Mouse (Mus musculus): ENCODE data around the gene Agxt2.

The Agxt2 gene

DNA sequence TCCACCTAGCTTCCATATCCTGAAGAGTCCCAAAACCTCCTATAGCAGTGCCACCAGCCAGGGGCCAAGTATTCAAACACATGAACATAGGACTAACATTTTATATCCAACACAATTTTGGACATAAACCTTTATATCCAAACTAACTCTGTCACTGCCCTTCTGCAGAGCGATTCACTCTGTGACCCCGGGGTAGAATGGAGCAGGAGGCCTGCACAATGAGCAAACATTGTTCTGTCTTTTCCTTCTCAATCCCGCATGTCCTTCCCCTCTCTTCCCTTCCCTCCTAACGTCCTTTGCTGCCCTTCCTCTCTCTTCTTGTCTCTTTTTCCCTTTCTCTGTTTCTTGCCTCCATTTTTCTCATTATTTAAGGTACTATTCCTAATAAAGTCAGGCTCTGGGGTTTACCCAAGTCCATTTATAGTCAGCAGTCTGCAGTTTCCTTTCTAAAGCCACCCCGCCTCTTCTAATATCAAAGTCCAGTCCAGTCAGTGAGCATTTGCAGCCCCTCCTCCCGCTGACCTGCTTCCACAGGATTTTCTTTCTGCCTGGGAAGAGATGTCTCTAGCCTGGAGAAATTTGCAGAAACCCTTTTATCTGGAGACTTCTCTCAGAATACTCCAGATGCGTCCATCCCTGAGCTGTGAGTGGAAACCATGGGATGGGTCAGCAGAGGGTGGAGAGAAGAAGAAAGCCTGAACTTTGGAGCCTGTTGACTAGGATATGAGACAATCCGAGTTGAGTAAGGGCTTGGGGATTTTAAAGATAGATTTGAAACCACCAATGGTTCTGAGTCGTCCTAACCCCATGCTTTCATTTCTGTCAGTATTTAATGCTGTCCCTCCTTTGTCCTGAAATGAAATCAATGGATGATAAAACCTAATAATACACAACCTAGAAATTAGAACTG lies at the start of gene Agxt2:
Agxt2 (plus strand) TSS at position 494 of the 910 bp plus-strand sequence.
- no peak for DNase-seq

DNA sequence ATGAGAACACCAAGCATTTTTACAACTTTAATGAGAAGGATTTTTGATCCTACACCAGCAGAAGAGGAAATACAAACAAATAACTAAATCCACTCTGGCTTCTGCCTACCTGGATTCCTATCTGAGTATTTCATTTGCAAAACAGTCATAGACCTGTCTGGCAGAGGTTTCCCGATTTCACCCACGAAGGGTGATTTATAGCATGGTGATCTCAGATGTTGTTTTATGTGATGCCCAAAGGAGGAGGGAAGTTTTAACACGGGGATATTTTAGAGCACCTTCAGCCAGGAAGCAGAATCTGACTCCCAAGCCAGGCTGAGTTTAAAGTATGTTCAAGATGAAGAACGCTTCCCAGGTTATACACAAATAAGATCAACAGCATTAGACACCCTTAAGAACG lies 46.5 kb upstream of the Agxt2 start:
- no peak for DNase-seq

DNA sequence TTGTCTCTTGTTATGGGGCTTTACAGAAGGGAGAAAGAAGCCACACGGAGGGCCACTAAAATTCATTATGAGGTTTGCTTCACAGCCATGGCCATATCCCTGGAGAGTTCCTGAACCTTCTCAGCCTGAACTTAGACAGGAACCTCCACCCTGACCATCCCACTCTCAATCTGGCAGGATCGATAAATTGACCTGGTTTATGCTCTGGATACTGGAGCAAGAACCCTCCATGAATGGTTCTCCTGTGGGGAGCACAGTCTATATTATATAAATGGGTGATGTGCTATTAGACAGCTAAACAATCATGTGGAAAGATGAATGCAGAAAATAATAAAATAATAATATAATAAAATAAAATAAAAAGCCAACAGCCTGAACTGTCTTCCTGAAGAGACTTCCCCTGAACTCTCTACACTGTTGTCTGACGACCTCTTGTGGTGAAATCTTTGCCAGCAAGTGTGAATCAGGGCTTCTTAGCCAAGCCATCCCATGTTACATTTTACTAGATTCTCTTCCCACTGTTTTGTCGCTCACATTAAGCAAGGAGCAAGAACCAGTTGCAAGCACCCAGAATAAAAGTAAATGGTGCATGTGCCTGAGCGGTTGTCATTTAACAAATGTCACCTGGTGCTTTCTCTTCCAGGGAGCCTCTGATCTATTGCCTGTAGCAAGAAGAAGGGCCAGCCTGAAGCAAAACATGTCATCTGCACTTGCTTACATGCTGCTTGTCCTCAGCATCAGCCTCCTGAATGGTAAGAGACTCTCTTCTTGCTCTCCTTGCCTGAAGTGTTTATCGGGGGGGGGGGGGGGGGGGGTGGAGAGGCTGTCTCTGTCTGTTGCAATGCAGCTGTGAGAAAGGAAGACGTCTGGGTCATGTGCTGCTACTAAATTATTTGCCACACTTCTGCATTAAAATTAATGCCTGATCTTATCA lies 44.5 kb upstream of the Agxt2 start:
- peak in 1 of 2 experiments; percentile 50 for DNase-seq

DNA sequence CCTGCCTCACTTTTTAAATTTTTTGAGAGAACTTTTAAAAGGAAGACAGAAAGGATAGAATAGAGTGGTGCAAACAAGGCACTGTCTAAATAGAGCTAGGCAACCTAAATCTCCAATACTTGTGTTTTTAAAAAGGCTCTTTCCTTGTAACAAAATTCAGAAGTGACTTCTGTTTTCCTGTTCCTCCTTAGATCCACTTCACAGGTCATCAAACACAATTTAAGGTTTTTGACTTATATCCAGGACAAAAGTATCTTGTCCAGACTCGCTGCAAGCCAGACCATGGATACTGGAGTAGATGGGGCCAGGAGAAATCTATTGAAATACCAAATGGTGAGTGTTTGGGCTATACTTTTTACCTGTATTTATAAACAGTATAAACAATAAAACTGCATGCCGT lies 33.3 kb upstream of the Agxt2 start, which contains the start of gene Gm21973:
Gm21973 (plus strand) TSS at position 301 of the 400 bp plus-strand sequence.
- no peak for DNase-seq

DNA sequence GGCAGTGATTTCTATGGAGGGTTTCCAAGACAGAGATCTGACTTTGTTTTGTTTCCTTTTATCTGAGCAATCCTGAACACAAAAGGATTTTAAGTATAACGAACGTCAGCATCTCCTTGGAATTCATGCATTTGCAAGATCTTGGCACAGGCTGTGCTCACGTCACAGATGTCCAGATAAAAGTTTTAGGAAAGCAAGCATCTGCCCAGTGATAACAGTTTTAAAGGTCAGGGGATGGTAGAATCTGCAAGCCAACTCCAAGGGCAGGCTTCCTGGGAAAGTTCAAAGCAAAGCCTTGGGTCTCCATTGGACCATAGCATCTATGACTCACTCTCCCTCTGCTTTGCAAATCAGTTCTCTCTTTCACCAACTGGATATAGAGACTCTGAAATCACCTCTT lies 27.7 kb upstream of the Agxt2 start:
- DNase-seq = no peak

DNA sequence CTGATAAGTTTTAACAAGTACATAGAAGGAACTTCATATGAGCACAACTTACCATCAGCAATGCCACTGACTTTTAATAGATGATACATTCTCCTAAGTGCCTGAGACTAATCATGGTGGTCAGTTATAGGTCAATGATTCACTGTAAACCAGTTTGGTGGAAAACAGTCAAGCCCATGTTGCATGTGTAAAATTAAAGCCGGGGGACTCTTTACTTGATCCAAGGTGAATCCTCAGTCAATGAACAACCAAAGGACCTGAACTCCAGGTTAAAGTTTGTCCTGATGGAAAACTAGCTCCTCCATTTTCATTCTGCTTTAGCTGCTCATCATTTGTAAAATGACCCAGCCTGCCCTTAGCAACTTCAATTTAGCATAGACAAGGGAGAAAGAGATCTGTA lies 25.8 kb upstream of the Agxt2 start:
- no peak for DNase-seq

DNA sequence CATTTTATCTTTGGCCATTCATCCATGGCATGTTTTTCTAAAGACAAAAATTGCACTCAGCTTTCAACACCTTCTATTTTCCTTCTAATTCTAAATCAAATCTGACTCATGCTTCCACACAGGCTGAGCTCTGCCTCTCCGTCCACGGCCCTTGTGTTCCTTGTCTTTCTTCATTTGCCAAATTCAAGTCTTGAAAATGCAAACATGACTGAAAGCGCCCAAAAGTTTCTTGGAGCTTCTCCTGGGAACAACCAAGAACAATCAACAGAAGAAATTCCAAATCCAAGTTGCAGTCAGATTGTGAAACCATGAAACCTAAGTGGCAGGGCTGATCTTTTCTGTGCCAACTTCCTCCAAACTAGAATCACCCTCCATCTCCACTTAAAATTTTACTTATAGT lies 19.7 kb upstream of the Agxt2 start:
- DNase-seq = no peak

DNA sequence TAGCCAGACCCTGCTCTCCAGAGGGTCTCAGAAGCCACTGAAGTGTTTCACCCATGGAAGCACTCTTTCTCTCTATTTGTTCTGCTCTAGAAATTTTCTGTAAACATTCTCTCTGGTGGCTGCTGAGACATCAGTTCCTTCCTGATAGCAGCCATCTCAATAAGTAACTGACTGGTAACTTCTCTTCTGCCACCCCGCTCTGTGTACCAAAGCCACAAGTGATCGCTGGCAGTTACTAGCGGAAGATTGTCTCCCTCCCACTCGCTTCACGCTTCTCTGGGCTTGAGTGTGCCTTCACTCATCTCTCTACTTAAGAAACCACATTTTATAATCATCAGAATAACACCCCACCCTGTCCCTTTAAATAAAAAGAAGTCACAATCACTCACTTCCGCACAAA lies 11.3 kb upstream of the Agxt2 start:
- no peak for DNase-seq

DNA sequence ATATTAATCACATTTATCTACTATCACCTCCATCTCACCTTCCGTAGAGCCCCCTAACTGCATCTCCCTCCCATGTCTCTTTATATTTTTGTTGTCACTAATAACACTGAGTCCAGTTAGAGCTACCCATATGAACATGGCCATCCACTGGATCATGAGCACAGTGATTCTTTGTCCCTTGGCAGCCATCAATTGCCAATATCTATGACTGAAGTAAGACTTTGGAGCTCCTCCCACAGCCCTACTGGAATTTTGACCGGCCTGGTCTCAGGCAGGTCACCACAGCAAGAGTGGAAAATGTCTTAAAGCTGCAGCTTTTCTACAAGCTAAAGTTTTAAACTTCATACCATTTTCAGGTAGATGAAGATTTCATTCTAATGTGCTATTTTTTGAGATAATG lies 8.0 kb downstream of the Agxt2 start:
- DNase-seq = no peak

DNA sequence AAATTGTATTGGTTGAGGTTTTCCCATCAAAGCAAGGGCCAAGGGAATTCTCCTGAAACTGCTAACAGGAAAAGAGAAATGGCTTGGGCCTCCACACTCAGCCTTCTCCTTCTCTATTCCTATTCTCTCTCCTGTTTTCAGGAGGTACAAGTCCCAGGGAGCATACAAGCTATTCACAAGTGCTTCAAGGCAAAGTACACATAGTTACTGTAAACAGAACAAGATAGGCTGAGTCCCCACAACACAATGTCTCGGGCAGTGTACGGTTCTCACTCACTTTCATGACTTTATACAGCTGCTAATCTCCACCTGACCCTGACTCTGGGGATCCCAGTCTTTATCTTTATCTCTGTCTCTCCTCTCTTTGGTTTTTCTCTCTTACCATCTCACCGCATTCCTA lies 17.1 kb downstream of the Agxt2 start:
- no peak for DNase-seq

DNA sequence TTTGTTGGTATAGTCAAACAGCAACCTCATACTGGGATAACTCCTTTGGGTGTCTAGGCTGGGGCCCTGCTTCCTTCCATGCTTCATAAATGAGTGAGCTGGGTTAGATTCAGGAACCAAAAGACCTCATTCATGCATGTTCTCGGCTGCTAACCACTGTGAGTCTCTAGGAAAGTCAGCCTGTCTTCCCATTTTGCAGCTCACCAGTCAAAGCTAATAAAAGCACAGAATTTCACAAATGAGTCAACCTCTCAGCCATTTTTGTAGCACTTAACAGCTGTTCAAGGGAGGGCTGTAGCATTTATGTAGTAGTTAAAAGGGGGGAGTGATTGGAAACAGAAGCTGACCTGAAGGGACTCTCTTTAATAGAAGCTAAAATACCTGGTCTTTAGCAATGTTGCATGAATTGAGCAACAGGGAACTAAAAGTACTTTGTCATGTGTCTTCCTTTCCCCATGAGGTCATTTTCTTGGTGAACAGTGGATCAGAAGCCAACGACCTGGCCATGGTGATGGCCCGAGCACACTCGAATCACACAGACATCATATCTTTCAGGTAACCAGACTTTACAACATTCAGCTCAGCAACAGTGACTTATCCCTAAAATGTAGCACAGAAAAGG lies 20.1 kb downstream of the Agxt2 start:
- no peak for DNase-seq

DNA sequence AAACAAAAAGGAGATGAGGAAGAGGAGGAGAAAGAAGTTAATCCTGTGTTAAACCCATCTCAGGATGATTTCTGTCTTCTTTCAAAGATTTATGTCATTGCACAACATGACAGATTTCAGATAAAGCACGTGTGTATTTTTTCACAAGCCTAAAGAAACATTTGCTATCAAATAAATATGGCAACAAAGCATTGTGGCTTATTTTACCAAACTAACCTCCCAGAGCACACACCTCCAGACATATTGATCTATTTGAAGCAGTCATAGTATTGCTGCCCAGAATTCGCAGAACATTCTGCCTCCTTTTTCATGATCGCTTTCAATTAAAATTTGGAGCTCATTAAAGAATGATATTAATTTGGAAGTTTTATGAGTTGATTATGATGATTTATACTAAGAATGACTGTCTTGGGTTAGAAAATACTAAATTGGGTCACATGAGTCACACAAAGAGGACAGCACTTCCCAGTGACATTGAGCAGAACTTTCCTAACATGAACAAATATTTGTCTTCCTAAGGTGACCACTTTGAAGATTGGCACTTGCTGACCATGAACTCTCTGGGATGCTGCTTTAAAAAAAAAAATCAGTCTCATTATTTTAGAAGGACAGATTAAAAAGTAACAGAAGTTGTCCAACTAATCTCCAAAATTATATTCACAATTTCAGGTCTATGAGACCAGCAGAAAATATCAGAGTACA lies 21.6 kb downstream of the Agxt2 start:
- DNase-seq = no peak

DNA sequence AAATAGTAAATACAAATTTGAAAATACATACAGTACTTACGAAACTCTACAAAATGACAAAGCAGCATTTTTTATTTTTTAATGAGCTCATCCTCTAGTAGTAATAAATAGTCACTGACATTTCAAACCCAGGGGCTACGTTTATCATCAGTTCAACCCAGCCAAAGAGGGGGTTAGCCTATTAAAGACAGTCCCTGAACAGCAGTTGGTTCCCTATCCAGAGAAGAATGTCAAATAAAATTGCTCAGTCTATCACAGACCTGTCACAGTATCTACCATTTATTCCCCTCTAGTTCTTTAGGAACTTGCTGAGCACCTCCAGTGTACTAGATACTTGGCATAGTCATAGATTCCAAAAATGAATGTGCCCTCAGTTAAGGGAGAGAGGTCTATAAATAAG lies 28.9 kb downstream of the Agxt2 start:
- no peak for DNase-seq

DNA sequence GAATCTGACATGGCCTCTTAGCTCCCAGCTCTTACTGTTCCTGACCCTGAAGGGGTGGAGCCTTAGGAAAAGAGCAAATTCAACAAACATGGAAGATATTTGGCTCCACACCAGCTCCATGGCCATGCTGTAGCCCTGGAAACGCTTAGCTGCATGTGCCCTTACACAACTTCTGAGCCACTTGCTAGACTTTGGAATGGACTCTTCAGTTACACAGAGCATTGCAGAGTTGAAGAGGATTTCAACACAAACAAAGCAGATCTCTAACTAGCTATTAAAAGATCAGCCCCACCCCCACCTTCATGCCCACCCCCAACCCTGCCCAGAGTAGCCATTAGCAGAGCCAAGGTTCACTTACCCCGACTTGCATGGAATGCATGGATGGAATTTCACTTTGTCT lies 41.5 kb downstream of the Agxt2 start:
- DNase-seq = peak; percentile 31 to 52

DNA sequence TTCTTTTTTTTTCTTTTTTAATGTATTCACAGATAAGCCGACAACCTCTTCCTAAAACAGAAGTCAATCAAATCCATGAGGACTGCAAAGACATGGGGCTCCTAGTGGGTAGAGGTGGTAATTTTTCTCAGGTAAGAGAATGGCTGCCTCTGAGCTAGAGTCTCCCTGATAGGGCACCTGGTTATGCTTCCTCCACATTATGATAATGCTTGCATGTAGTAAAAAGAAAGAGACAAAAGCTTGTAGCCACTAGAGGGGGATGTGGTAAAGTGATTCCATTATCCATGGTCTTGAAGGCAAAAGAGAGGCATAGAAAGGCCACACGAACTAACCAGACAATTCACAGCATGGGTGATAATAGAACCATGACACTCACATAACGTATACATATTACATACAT lies 42.1 kb downstream of the Agxt2 start:
- no peak for DNase-seq

DNA sequence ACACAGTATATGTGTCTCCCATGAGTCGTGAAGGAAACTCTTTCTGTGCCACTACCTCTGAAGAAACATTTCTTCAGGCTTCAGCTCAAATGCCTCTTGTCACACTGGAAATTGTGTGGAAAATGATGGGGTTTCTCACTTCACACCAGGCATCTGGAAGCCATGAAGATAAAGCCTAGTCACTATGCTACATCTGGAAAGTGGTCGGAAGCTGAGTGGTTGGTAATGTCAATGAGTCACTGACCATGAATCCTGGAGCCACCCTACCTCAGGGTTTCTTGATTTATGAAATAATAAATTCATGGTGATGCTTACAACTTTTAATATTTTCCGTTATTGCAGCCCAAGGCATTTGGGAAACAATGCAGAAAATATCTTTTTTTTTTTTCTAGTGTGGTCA lies 51.5 kb downstream of the Agxt2 start:
- DNase-seq = no peak

DNA sequence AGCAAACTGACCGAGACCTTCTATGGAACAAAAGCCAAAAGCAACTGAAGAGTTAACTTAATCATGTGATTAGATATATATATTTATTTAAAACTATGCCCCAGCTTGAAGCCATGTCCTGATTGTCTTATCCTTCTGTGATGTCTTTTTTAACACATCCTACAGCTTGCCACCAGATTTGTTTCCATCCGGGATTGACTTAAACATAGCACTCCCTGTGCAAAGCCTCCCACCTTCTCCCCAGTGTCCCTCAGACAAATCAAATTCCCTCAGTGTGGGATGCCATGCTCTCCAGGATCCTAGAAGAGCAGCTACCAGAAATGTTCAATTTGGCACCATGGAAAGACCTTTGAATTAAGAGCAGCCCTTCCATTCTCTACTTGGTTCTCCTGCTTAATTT lies 52.5 kb downstream of the Agxt2 start:
- DNase-seq = no peak

DNA sequence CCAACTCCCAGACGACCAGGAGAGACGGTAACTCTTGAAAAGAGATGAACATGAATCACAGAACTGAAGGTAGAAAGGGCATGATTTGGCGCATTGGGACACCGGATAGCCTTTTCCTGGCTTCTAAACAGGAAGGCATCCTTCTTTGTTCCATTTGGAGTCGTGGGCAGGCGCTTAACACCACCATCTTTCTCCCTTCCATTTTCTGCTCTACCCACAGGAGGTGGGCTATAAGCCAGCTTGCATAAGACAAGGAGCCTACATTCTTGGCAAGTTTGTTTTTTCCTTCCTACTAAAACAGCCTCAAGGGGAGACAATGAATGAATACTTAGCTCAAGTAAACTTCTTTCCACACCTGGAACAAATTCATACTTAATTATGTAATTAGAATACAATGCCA lies 55.3 kb downstream of the Agxt2 start:
- no peak for DNase-seq

DNA sequence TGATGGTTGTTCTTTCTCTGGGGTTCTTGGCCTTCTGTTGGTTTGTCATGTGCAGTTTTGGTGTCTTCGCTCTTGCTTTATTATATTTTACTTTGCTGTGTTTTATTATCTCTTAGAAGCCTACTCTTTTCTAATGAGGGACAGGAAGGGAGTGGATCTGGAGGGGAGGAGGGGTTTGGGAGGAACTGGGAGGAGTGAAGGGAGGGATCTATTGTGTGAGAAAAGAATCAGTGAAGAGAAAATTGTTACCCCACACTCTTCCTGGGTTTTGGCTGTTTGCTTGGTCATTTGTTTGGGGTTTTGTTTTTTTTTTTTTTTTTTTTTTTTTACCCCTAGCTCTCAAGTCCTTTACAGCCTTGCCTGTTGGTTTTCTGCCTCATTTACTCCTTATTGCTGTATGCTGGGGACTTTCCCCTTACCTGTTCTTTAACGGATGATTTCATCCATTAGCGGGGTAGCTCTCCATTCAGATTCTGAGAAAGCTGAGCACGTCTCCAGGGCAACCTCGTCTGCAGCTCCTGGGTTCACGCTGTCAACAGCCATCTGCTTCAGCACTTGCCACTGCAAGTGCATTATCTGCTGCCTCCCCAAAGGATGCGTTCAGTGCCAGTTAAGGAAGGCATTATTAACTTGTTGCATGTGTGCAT lies 62.9 kb downstream of the Agxt2 start:
- no peak for DNase-seq

DNA sequence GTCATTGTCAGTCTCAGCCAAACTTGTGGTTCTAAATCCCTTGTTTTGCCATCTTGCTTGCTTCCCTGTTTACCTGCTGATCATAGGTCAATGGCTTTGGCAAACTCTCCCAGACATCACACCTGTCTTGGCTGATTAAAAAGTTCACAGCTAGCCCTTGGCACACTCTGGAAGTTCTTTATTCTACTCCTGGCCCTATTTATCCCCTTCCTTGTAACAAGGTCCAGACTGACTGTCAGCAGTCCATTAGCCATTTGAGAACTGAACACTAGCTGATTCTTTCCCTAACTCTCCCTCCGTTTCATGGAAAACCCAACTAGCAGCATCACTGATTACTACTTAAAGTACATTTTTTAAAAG lies 63.4 kb downstream of the Agxt2 start:
- DNase-seq = no peak

DNA sequence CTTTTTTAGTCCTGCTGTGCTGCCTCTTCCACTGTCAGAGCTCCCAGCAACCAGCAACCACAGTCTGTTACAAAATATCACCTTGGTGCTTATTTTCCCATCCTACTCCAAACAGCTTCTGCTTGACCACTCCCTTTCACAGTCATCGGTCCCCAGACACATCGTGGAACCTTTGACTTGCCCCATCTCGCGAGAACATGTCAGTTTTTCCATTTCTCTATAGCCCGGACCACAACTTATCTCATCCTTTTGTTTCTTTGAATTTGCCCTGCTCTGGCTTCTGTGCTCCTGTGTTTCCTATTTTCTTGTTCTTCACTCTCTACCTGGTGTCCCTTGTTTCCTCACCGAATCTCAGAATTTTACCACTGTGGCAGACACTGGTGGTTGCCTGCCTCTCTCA lies 67.8 kb downstream of the Agxt2 start:
- no peak for DNase-seq

DNA sequence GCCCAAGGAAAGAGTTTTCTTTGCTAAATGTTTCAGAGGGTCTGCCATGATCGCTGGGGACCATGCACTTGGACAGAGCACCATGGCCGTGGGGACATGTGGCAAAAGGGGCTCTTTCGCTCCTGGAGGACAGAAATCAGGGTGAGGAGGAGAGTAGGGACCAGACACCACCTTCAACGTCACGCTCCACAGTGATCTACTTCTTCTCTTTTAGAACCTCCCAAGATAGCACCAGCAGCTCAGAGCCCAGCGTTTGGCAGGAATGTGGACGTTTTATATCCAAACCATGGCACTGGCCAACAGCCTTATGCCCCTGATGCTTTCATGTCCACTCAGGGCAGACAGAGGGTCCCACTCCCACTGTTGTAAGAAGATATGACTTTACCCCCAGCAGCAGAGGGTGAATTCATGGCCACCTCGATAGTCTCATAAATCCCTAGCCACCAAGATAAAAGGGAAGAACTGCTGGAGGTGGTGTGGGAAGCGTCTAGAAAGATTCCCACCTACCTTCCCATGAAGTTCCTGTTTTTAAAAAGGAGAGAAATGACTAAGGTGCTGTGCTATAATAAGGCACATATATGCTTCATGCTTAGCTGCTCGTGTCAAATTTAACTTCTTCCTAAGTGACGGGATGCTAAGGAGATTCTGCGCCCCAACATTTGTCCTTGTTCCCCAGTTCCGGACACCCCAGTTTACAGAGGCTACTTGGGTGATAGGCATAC lies 68.4 kb downstream of the Agxt2 start:
- DNase-seq = no peak

Measured in lung, postnatal 4 days (tissue).